Mouse (Mus musculus) lung, postnatal 4 days (tissue): ENCODE results near the gene Ctla4.

Source experiments
- DNase-seq, 2 experiments: peaks; one replicate each; pipeline ENCODE4 v3.0.0; 2021

Ctla4 gene

DNA sequence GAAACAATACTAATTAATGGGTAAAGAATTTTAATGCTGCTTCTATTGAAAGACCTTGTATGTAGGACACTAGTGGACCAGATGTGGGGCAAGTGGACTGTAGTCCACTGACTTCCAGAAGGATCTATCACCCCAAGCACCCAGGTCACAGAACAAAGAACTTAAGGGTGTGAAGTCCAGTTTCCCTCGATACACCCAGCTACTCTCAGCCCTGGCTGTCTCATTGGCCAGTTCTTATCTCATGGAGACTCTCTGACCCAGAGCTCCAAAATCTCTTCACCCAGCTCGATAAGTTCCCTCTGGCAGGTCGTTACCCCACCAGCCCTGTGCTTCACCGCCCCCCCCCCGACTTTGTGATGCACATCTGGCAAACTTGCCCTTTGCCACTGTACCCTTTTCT lies 20.8 kb upstream of the Ctla4 start:
- no peak for DNase-seq

DNA sequence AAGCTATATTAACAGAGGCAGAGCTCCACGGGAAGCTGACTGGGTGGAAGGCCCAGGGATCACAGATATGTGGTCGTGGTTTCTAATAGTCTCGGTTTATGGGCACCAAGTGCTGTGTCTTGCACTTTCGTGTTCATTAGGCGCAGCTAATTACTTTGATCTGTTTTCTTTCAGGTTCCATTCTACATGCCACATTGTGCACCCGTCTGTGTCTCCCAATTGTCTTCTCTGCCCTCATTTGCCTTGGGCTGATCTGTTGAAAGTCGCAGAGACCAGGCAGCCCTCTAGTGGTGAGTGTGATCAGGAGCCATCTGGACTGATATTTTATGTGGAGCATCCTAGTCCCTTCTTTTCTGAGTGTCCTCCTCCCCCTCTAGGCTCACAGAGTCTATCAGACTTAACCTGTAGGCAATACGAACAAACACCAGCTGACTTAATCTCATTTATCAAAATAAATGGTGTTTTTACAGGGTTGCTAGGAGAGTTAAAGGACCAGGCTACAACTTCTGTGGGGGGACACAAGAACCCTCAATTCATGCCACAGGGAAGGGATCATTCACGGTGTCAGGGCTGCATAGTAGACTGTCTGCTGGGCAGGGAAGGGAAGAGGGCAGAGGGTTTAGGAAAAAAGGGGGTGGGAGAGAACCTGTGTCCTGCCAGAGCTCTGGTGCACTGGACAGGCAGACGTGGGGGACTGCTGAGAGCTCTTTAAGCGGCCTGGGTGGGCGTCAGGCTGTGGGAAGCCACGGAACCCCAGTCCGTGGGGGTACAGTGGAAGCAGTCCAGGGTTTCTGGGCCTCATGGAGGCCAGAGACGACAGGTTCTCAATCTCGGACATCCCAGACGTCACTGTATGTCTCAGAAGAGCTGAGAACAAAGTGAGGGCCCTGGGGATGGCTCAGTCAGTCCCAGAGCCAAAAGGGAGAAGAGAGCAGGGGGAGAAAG lies 18.2 kb upstream of the Ctla4 start:
- peak; percentile 35 to 53 for DNase-seq

DNA sequence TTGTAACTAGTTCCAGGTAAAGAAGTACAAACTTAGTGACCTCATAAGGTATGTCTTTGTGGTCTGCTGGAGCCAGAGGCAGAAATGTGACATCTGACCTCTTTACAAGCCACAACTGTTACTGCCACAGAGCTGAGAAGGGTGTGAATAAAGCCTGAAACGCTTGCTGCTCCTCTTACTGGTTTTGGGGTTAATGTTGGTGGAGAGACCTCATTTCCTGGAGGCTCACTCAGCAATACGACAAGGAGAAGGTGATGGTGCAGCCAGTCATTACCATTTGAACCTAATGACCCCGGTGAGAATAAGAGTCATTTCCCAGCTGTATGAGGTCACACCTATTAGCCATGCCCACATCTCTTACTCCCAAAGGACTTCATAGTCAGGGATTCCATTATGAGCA lies 11.5 kb upstream of the Ctla4 start:
- no peak for DNase-seq

DNA sequence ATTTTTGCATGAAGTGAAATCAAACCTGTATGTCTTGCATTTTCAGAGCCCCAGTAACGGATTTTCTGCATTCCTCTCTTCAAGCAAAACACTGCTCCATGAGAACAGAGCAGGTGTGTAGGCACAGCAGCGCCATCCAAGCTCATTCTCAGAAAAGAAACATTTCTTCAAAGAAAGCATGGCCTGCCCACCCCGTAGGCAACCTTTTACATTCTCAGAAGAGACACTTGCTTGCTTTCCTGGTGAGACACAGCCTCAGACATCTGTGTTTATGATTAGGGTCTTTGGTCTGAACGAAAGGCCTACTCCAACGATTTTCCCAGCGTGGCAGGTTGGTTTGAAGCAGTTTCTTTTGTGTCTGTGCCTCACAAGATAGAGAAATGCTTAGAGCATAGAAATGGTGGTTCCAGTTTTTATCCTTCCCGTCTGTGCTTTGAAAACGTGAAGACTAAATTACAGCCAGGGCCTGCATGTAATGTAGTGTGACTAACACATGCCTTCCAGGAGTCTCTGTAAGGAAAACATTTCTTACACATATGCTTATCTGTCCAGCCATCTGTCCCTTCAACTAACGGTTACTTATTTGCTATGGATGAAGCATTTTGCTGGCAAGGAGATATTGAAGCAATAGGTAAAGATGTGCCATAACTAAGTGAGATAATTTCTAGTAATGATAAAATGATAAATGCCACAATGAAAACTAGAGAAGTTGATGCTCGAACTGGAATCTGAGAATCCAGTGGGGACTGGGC lies 6.5 kb upstream of the Ctla4 start:
- DNase-seq = no peak

DNA sequence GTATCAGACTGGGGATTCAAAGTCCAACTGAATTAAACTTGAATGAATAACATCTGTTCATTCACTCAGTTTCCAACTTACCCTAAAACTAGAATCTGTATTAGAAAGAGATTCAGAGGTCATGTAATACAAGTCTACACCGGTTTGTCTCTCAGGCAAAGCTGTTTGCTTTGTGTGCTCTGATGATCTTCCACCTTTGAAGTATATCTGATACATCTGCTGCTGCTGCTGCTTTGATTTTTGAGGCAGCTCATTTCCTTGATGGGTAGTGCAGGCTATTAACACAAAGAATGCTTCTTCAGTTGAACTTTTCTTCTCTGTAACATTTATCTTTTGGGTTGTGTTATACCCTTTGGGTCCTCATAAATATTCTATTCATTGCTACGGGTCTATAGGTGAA lies 4.0 kb upstream of the Ctla4 start:
- DNase-seq = no peak

DNA sequence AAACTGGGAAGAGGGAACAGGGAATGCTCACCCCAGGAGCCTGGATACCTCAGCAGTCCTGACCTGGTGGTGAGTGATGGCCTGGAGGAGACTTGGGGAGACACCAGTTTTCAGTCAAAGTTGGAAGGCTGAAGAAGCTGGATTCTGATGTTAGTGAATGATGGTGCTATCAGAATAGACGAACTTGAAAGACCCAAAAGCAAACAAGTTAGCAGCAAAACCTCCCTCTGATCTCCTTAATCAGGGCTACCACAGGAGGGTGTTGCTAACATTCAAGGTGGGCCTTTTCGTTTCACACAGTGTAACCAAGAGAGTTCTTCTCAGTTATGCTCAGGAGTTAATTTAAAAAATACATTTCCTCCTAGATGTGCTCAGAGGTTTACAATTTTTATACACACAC lies 3.5 kb upstream of the Ctla4 start:
- DNase-seq = no peak

DNA sequence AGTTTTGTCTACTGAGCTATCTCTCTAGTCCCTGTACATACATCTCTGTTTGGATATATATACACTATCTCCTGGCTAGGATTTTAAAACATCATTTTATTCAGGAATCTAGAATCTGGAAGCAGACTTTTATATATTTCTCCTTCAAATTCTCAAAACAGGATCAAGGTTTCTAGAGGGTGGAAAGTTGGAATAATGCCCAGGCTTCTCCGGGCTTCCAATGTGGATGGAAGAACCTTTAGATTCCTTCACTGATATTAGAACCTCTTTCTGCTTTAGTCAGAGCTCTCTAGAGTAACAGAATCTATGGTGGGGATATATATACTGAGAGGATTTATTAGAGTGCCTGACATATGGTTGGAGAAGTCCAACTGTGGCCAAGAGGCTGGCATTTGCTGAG lies 2.2 kb upstream of the Ctla4 start:
- DNase-seq = no peak

DNA sequence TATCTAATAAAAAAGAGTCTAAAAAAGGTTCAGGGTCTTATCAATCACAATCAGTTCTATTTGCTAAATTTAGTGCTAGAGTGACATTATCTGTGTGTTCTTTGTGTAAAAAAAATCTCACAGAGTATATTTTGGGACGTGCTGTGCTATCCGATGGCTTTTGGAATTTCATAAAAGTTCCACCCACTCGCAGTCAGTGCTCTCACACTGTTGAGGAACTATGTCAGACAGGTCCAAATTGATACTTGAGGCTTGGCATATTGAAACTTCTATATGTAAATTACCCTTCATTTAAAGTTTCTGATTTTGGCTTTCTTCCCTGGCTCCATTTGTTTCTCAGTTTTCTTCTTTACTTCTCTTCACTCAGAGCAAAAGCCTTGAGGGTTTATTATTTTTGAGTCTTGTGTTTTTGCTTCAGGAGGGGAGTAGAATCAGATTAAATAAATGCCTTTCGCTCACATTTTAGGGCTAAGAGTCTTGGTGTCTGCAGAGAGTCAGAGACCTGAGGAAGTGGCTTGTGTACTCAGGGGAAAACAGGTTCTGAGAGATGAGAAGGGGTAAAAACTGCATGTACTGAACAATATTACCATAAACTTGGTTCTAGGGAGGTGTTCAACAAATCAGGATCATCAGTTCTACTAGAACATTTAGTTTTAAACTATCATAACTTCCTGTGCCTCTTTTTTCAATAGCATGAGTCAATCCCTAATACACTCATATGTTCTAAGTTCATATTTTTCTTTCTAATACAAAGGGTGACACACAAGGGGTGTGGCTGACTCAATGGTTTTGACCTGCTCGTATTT lies 11.5 kb downstream of the Ctla4 start:
- no peak for DNase-seq

DNA sequence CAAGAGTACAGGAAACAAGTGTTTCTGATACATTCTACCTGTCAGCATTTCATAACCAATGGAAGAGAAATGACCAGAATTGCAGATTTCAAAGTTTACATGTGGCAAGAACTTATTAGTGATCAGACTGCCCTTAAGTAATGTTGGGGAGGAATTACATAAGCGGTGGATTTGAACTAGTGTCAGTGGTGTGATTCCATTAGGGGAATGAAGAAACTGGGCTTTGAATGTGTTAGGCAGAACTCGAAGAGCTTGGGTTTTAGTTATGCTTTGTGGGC lies 12.1 kb downstream of the Ctla4 start:
- DNase-seq = no peak

DNA sequence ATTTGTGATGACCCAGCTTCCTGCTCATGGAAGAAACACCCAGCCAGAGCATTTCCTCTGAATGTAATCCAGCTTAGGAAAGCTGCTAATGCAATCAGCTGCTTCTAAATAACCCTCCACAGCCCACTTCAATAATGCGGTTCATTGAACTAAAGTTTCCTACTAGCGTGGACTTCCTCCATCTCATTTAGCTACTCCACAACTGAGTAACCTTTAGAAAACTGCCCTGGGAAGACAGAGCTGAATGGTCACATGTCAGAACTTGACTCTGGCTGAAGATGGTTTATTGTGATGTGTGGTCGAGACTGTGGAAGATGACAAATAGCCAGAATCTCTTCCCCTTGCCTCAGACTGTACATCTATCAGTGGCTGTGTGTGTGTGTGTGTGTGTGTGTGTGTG lies 12.4 kb downstream of the Ctla4 start:
- DNase-seq = no peak

DNA sequence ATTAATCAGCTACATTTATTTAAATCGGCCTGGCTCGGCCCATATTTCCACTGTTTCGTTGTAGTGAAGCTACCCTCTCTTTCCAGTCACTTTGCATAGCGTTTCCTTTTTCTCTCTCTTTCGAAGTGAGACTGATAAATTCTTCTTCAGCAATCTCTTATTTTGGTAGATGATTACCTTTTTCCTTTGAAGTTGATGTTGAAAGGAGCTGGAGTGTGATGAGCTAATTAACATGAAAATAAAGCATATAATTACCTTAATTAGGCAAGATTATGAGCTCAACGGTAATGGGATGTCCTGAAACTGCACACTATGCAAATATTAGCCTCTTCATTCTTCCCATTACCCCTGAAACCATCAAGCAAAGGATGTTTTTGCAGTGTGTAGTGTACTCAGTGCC lies 15.7 kb downstream of the Ctla4 start:
- no peak for DNase-seq

DNA sequence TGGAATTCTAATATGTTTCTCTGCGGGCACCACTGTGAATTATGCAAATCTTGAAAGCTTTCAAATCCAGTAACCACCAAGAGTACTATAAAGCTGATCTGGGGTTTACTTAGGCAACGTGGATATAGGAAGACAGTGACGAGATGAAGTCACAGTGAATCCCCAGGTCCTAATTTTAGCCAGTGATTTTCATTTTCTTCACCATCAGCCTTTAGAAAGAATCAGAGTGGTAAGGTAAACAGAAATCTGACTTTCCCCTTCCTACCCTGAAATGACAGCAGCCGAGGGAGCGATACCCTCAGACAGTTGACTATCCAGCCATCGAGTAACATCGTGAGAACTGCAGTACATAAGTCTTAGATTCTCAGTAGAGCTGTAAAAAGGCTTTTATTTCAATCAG lies 16.3 kb downstream of the Ctla4 start:
- DNase-seq = no peak

DNA sequence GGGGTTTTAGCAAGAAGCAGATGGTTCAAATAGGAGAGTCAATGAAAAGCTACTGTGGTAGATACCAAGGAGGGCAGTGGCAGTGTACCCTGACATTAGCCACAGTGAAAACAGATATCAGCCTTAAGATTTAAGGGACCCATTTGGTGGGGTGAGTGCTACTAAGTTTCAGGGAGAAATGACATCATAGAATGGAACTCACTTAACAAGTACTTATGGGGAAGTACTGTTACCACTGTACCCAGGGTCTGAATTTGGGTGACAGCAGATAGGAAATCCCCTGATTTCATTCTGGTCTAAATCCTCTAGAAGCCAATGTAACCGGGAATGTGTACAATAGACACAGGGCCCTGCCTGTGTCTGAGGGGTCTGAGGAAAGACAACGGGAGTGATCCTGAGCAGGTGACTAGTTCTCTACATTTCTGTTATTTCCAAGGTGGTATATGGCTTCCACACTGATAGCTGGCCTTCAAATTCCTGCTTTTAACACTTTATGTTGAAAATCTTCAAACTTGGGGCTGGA lies 17.7 kb downstream of the Ctla4 start:
- no peak for DNase-seq

DNA sequence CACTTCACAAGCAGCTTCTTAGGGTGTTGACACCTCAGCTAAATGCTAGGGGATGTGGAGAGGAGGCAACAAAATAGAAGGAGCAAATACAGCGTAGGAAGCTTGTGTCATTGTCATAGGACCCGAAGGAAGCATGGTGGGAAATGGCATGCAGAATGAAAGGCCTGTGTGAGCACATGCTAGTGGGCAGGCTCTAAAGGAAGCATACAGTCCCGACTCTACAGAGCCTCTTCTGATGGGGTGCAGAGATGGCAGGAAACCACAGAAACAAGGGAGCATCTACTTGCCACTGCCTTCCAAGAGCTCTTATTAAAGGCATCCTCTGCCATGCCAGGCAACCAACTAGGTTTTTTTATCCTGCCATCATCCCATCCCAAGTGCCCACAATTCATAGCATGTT lies 20.7 kb downstream of the Ctla4 start:
- no peak for DNase-seq

DNA sequence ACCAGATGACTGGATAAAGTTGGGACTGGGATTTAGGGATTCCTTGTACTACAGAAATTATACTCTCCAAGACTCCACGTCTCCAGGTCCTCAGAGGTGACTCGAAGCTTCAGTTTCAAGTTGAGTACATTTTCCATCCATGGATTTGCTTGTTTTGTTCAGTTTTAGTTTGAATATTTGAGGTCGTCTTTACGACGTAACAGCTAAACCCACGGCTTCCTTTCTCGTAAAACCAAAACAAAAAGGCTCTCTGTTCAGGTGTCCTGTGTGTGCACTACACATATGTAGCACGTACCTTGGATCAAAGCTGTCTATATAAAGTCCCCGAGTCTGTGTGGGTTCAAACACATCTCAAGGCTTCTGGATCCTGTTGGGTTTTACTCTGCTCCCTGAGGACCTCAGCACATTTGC lies 22.0 kb downstream of the Ctla4 start:
- no peak for DNase-seq

DNA sequence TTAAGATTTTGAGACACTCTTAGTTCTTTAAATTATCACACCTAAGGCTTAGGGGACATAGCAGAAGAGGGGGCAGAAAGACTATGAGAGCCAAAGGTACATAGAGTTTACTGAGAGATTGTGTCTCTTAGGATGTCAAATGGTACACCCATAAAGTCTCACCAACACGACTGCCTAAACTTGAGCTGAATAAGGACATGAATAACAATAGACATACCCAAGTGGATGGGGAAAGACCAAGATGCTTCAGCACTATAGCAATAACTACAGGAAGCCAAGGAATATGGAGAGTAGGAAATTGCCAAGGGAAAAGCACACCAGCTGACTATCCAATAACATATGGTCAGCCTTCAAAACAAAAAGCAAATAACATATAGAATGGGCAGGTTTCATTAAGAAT lies 22.9 kb downstream of the Ctla4 start:
- no peak for DNase-seq

DNA sequence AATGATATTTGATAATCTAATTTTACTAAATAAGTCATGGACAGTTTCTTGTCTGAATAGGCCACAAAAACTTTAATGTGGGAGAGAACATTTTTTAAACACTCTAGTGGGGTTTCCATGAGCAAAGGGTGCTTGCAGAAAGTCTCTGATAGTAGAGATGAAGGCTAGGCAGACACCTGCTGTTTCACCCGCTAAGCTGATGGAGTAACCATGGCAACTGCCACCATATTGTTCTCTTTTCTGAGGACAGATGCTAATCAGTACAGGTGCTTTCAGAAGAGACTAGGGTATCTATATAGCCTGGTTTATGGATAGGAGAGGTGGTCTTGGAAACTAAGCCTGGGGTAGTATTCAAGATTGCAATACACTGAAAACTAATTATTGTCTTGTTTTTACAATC lies 24.0 kb downstream of the Ctla4 start:
- DNase-seq = no peak

DNA sequence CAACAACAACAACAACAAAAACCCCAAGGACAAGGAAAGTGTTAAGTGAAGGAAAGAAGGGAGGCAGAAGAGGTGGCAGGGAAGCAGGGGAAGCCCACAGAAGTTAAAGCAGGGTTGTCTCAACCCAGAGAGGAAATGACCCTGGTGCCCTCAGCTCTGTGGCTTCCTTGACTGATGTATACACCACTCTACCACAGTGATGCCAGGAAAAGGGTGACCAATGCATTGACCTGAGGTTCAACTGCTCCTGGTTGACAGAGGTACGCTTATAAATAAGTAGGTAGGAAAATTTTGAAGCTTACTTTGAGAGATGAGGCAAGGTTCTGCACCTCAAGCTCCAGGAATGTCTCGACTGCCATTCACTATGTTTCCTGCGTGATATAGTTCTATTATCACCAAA lies 24.8 kb downstream of the Ctla4 start:
- DNase-seq = no peak

DNA sequence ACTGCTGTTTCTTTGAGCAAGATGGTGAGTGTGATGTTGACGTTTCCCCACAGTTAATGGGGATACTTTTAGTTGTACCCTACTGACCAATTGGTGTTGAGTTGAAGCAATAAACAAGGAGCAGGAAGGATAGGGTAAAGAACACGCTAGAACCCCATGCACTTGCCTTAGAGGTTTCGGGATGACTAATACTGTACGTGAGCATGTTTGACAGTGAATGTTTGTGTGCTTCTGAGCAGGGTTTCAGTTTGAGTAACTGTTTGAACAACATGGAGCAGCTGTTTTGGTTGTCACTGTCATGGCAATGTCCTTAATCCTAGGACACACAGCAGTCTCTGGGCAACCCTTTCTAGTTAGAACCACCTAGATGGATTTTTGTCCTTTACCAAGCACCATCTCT lies 26.5 kb downstream of the Ctla4 start:
- no peak for DNase-seq

DNA sequence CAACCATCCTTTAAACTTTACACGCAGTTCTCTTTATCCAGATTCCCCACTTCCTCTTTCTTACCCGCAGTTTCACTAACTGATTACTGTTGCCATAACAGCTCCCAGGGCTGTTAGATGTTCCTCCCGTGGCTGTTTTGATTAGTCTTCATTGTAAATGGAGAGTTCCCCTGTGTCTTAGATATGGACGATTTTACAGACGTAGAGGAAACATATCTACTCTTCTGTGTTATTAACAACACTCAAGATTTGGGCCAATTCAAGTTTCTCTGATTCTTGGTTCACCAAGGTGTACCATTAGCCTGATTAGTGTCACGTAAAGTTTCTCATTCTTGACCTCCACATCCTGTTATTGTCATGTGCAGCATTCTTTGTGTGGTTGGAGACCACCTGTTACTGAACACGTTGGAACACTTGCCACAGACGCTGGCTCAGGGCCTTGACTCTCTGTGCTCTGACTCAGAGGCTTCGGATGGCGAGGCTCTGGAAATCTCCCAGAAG lies 29.5 kb downstream of the Ctla4 start:
- DNase-seq = no peak

DNA sequence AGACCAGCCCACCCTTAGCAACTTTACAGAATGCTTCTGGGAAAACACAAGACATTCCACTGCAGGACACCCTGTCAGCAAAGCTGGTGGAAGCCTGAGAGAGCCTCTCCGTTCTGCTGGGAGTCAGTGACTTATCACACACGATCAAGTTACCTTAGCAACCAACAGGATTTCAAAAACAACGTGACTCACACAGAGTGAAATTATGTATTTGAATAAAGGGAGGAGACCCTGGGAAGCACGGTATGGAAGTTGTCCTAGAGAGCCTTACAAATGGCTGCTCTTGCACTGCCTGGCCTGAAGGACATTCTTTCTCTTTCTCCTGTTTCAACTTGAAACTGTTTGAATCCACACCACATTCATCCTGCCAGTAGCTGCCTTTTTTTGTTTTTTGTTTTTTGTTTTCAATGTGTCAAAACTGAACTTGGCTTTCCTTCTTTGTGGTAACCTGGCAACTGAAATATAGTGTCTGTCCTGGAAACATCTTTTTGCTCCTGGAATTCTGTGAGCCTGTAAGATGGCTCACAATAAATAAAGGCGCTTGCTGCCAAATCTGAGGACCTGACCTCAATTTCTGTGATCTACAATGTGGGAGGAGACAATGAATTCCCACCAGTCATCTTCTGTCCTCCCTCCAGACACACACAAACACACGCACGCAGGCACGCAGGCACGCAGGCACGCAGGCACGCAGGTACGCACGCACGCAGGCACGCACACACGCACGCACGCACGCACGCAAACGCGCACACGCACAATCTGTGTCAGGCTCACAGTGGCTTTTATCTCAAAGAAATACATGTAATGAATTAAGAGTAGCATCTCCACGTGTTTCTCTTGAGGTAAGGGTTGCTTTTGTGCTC lies 33.9 kb downstream of the Ctla4 start:
- peak in 1 of 2 experiments; percentile 24 for DNase-seq

DNA sequence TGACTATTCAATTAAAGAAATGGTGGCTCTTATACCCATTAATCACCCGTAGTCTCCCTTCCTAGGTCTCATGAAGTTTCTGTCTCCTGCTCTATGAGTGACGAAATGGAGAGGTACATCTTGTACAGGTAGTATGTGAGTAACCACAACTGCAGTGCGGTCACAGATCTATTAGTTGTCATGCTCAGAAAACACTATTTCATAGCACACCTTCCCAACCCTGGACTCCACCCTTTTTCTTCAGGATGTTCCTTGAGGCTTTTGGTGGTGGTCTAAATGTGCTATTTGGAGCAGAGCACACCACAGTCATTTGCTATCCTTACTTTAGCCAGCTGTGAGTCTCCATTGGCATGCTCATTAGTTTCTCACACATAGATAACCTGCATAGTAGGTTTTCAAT lies 42.2 kb downstream of the Ctla4 start:
- DNase-seq = no peak
